Mouse (Mus musculus): ENCODE results near the gene Unc5cl.

DNA sequence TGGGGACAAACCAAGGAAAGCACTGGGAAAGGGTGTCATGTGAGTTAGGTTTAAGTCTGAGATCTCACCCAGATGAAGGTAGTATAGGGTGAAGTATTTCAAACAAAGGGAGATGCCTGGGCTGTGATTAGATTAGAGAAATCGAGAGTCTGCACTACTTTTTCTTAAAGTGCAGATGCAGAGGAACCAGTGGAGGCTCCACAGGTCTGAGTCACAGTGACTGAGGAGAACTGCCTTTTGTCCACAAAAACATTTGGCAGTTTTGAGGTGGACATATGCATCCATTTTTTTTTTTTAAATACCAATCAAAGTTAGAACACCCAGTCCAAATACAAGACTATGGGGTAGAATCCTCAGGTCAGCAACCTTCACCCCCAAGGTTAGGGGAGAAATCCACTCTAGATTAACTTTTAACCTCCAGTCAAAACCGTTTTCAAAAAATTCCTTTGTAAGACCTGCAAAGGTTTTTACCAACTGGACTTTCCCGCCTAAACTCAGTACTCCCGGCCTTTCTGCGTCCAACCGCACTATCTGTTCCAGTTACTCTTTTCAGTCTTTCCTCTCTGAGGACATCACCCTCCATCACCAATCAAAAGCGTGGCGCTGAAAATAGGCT is 46.7 kb upstream of the Unc5cl start:
- no peak for TF ChIP-seq CTCF (conservative IDR thresholded peaks at IDR 0.05; ENCODE audit: insufficient read depth, insufficient read length, low read depth, low read length)
- no peak for TF ChIP-seq POLR2A (IDR thresholded peaks at IDR 0.05; ENCODE audit: low read depth, low read length)

All from kidney, adult 2 months (tissue).